Comparison of ENCODE assay signal across 14 mouse cellular contexts in genomic region chr5:36054498-36054897, GRCm38 (mm10).
A peak's percentile ranks its signal among the peaks of the same experiment; 100 is the strongest.
DNase-seq lines count a peak whose midpoint lies in the region; ATAC-seq and TF ChIP-seq lines count a peak whose summit lies in the region.
"Had no signal": no experiment of that assay in that cellular context is flagged by ENCODE, and none has a peak within 500 bp of the region (broad histone marks: within the 10 kb centered on the region; RNA-seq: fewer than 3 reads in every experiment).

No protein-coding gene starts in this region.

- H3K4me3 ChIP-seq in intestine, postnatal 0 days (ENCODE audit: low read depth, low read length): no peak overlapping the region
- H3K4me3 ChIP-seq in intestine, embryonic 15.5 days (replicated peaks): no peak overlapping the region
- H3K4me3 ChIP-seq in testis, adult 2 months (ENCODE audit: control insufficient read depth, low read depth, low read length): no peak overlapping the region
- no peak overlapping the region for H3K4me3 ChIP-seq in hindbrain, embryonic 12.5 days
- H3K4me3 ChIP-seq: myocyte; stomach, embryonic 15.5 days had no signal

- no peaks in the 10 kb centered on the region for H3K9me3 ChIP-seq in intestine, postnatal 0 days (ENCODE audit: control insufficient read depth)
- no peaks in the 10 kb centered on the region for H3K9me3 ChIP-seq in intestine, embryonic 15.5 days
- no peaks in the 10 kb centered on the region for H3K9me3 ChIP-seq in hindbrain, embryonic 12.5 days (replicated peaks)
- H3K9me3 ChIP-seq: stomach, embryonic 15.5 days had no signal

- intact Hi-C loops in gastrocnemius, postnatal 14 days (cut with DNase I; ENCODE audit: low total_unique reads): no loop called here

- H3K36me3 ChIP-seq in intestine, postnatal 0 days (ENCODE audit: control insufficient read depth, insufficient read depth): no peaks in the 10 kb centered on the region
- H3K36me3 ChIP-seq in intestine, embryonic 15.5 days: no peaks in the 10 kb centered on the region
- H3K36me3 ChIP-seq in testis, adult 2 months (ENCODE audit: control insufficient read depth, insufficient read depth, low read length): no peaks in the 10 kb centered on the region
- H3K36me3 ChIP-seq in hindbrain, embryonic 12.5 days: no peaks in the 10 kb centered on the region
- H3K36me3 ChIP-seq: stomach, embryonic 15.5 days had no signal

- H3K9ac ChIP-seq in intestine, postnatal 0 days (ENCODE audit: low read depth, low read length): no peak overlapping the region
- no peak overlapping the region for H3K9ac ChIP-seq in intestine, embryonic 15.5 days
- no peak overlapping the region for H3K9ac ChIP-seq in hindbrain, embryonic 12.5 days
- H3K9ac ChIP-seq: stomach, embryonic 15.5 days had no signal

- no peak for ATAC-seq in intestine, postnatal 0 days
- ATAC-seq in intestine, embryonic 15.5 days: no peak
- ATAC-seq in hindbrain, embryonic 12.5 days (ENCODE audit: low FRiP score): peak; percentile 64

- TF ChIP-seq POLR2A in testis, adult 2 months (IDR thresholded peaks at IDR 0.05; ENCODE audit: control insufficient read depth, low read depth, low read length): no peak

- no peaks in the 10 kb centered on the region for H3K27me3 ChIP-seq in intestine, postnatal 0 days (replicated peaks; ENCODE audit: control insufficient read depth, insufficient read depth, low read length)
- no peaks in the 10 kb centered on the region for H3K27me3 ChIP-seq in intestine, embryonic 15.5 days (replicated peaks)
- H3K27me3 ChIP-seq in testis, adult 2 months (ENCODE audit: control insufficient read depth, insufficient read depth, low read length): no peaks in the 10 kb centered on the region
- H3K27me3 ChIP-seq in hindbrain, embryonic 12.5 days: peaks cover 3% of the 10 kb centered on the region; the same call in 1 of the 2 replicates
- H3K27me3 ChIP-seq: stomach, embryonic 15.5 days had no signal

- H3K4me2 ChIP-seq in intestine, postnatal 0 days (replicated peaks; ENCODE audit: low read depth): no peak overlapping the region
- no peak overlapping the region for H3K4me2 ChIP-seq in intestine, embryonic 15.5 days (replicated peaks)
- no peak overlapping the region for H3K4me2 ChIP-seq in hindbrain, embryonic 12.5 days (replicated peaks)
- H3K4me2 ChIP-seq: stomach, embryonic 15.5 days had no signal

- H3K4me1 ChIP-seq in intestine, postnatal 0 days (replicated peaks; ENCODE audit: control insufficient read depth, insufficient read depth, low read length): no peaks in the 10 kb centered on the region
- H3K4me1 ChIP-seq in intestine, embryonic 15.5 days (replicated peaks): peaks cover 7% of the 10 kb centered on the region; the same call in 1 of the 2 replicates
- no peaks in the 10 kb centered on the region for H3K4me1 ChIP-seq in testis, adult 2 months (ENCODE audit: control insufficient read depth, insufficient read depth, low read length)
- peaks cover 10% of the 10 kb centered on the region for H3K4me1 ChIP-seq in hindbrain, embryonic 12.5 days

- H3K27ac ChIP-seq in intestine, postnatal 0 days (ENCODE audit: low read depth, low read length): no peak overlapping the region
- H3K27ac ChIP-seq in intestine, embryonic 15.5 days: no peak overlapping the region
- H3K27ac ChIP-seq in testis, adult 2 months (ENCODE audit: control insufficient read depth, insufficient read depth, low read depth, low read length): no peak overlapping the region
- H3K27ac ChIP-seq in hindbrain, embryonic 12.5 days: no peak overlapping the region
- H3K27ac ChIP-seq: stomach, embryonic 15.5 days had no signal

- peak; percentile 49 for TF ChIP-seq CTCF in intestine, postnatal 0 days (IDR thresholded peaks at IDR 0.05; ENCODE audit: low read depth)
- peak; percentile 58; the same call in 1 of the 2 replicates for TF ChIP-seq CTCF in testis, adult 2 months (IDR thresholded peaks at IDR 0.05; ENCODE audit: control insufficient read depth, insufficient read depth, insufficient replicate concordance, low read depth, low read length)

- no peak for DNase-seq in testis, postnatal 14 days (ENCODE audit: low spot score)
- no peak for DNase-seq in cerebellum, adult 11 months
- DNase-seq in gastrocnemius, postnatal 14 days: no peak
- DNase-seq: adrenal gland, adult 2 months; gastrocnemius, postnatal 36 days; kidney, postnatal 14 days; lung, postnatal 10 days; right cerebral cortex, postnatal 14 days had no signal

- WGBS in intestine, postnatal 0 days: 70% methylated on average over 3 of the region's 3 CpGs
- 60% methylated on average over 3 of the region's 3 CpGs for WGBS in intestine, embryonic 15.5 days
- 49% methylated on average over 3 of the region's 3 CpGs for WGBS in hindbrain, embryonic 12.5 days
